Mouse (Mus musculus) olfactory bulb, adult 2 months (tissue): ENCODE data around the gene Pla2r1.

ENCODE experiments used
- CTCF ChIP-seq: fragments of 200-500 bp; IDR thresholded peaks from 2 replicates; pipeline ENCODE4 v1.5.1; 2012; ENCODE audit warnings: low read depth, mild to moderate bottlenecking, low read length, moderate library complexity; ENCODE audit not compliant: insufficient read depth
- POLR2A ChIP-seq: fragments of 200-500 bp; IDR thresholded peaks from 2 replicates; pipeline ENCODE4 v1.6.1; 2012; ENCODE audit warnings: mild to moderate bottlenecking, low read depth, low read length, moderate library complexity; ENCODE audit not compliant: insufficient read depth

- no peak for TF ChIP-seq POLR2A
- TF ChIP-seq CTCF, result no peak
Measured at GRCm38 (mm10) chr2:60479906-60480305, 73.2 kb downstream of the Pla2r1 start.
